Mouse (Mus musculus) kidney, adult 2 months (tissue): Measurements from ENCODE around the gene Htatsf1. TPM values are rescaled to one million over a fixed set of nuclear protein-coding genes. Genes with fewer than 3 reads are reported as not detected.

Source experiments
- DNase-seq: peaks from one replicate; pipeline ENCODE4 v3.0.0; 2021
- H3K27ac ChIP-seq: fragments of 200-500 bp; 2 replicates; pipeline ENCODE4 v1.5.1; 2012; ENCODE audit warnings: low read depth, low read length, control low read depth, inconsistent platforms; ENCODE audit not compliant: insufficient read depth
- H3K27me3 ChIP-seq: fragments of 200-500 bp; replicated peaks from 2 replicates; pipeline ENCODE4 v1.6.1; 2012; ENCODE audit warnings: mild to moderate bottlenecking, moderate library complexity, low read length, inconsistent platforms; ENCODE audit not compliant: control insufficient read depth, insufficient read depth
- H3K36me3 ChIP-seq: fragments of 200-500 bp; 2 replicates; pipeline ENCODE4 v1.6.1; 2012; ENCODE audit warnings: mild to moderate bottlenecking, moderate library complexity, low read length, inconsistent platforms; ENCODE audit not compliant: control insufficient read depth, insufficient read depth
- H3K4me1 ChIP-seq: fragments of 200-500 bp; 2 replicates; pipeline ENCODE4 v1.6.1; 2011; ENCODE audit warnings: low read length; ENCODE audit not compliant: control insufficient read depth, insufficient read depth
- H3K4me3 ChIP-seq: fragments of 200-500 bp; 2 replicates; pipeline ENCODE4 v1.5.1; 2011; ENCODE audit warnings: mild to moderate bottlenecking, low read depth, low read length, control low read depth; ENCODE audit not compliant: insufficient read depth
- CTCF ChIP-seq: fragments of 200-500 bp; conservative IDR thresholded peaks from 2 replicates; pipeline ENCODE4 v1.5.1; 2011; ENCODE audit warnings: low read depth, mild to moderate bottlenecking, control low read depth, low read length, moderate library complexity, mixed read lengths; ENCODE audit not compliant: insufficient read depth, insufficient read length
- POLR2A ChIP-seq: fragments of 200-500 bp; IDR thresholded peaks from one replicate; pipeline ENCODE4 v1.6.1; 2011; ENCODE audit warnings: low read depth, low read length, control low read depth
- WGBS: fragments of 180-500 bp; shearing (Covaris S2); methylation state at CpG from one replicate; pipeline ENCODE4 v1.1.7; 2018; 5-methylcytosine and 5-hydroxymethylcytosine counted together
- polyA plus RNA-seq: library from polyadenylated mRNA; depleted of rRNA; stranded (reverse); fragments of >200 nt; gene quantifications from 2 replicates; pipeline ENCODE4 v1.2.3, GENCODE M21; 2012; rRNA removed

Gene Htatsf1
- polyA plus RNA-seq, 1 experiment, result 12.5 TPM

- WGBS, result 100% methylated on average over 1 of the region's 1 CpGs
- no peaks in the 10 kb centered on the region for H3K27me3 ChIP-seq
- no peaks in the 10 kb centered on the region for H3K36me3 ChIP-seq
These were observed 50.0 kb downstream of the Htatsf1 start for GRCm38 (mm10) chrX:57103415-57103814.

GRCm38 (mm10) chrX:57106956-57107355 is 53.6 kb downstream of the Htatsf1 start:
- Histone ChIP-seq H3K27me3 (no peaks in the 10 kb centered on the region), H3K4me1 (no peaks in the 10 kb centered on the region), H3K27ac (no peak overlapping the region), H3K4me3 (no peak overlapping the region), H3K36me3 (no peaks in the 10 kb centered on the region)
- no peak for DNase-seq
- TF ChIP-seq POLR2A (no peak), CTCF (no peak)
- 89% methylated on average over 3 of the region's 3 CpGs for WGBS

More at GRCm38 (mm10) chrX:57103415-57103814, 50.0 kb downstream of the Htatsf1 start:
- Histone ChIP-seq H3K4me3 (no peak overlapping the region), H3K27ac (no peak overlapping the region), H3K4me1 (no peaks in the 10 kb centered on the region)
- no peak for TF ChIP-seq CTCF
- TF ChIP-seq POLR2A, result no peak
- DNase-seq, result no peak

Other genes with a start within 250 kb of the Htatsf1 start
- 0.02 and 0.10 TPM in 2 replicates for gene Map7d3, start 231.3 kb upstream of the Htatsf1 start, polyA plus RNA-seq
- gene Adgrg4, start 183.4 kb upstream of the Htatsf1 start, polyA plus RNA-seq, result 2.5 and 5.0 TPM in 2 replicates
- not detected in 2 replicates for gene Brs3, start 10.5 kb upstream of the Htatsf1 start, polyA plus RNA-seq
- gene Vgll1, start 34.5 kb downstream of the Htatsf1 start, polyA plus RNA-seq, result not detected in 2 replicates
- gene Cd40lg, start 158.6 kb downstream of the Htatsf1 start, polyA plus RNA-seq, result 0.12 and 0.28 TPM in 2 replicates